Mouse (Mus musculus) liver, postnatal 0 days (tissue): Measurements from ENCODE around the gene Lin54.

ENCODE experiments used
- CTCF ChIP-seq: sonication (generic); IDR thresholded peaks from 2 replicates; pipeline ENCODE4 v1.5.1; 2016; ENCODE audit warnings: antibody characterized with exemption, low read depth
- EP300 ChIP-seq: IDR thresholded peaks from 2 replicates; pipeline ENCODE4 v1.6.1; 2016; ENCODE audit warnings: antibody characterized with exemption, low read depth, mild to moderate bottlenecking

GRCm38 (mm10) chr5:100483569-100483968 is 16.9 kb downstream of the Lin54 start:
- TF ChIP-seq CTCF = no peak
- TF ChIP-seq EP300 = no peak
